Mouse (Mus musculus) CD4-positive helper T cell, adult 2 months (primary cell): ENCODE results near the gene Eif4g1.
A peak's percentile ranks its signal among the peaks of the same experiment; 100 is the strongest.

Experiments used
- DNase-seq: peaks from one replicate; pipeline ENCODE4 v3.0.0-alpha.2; 2012; ENCODE audit warnings: low read depth, missing footprints, low spot score

Gene Eif4g1

GRCm38 (mm10) chr16:20706407-20707055 is 38.4 kb downstream of the Eif4g1 start:
- DNase-seq, result no peak

DNA sequence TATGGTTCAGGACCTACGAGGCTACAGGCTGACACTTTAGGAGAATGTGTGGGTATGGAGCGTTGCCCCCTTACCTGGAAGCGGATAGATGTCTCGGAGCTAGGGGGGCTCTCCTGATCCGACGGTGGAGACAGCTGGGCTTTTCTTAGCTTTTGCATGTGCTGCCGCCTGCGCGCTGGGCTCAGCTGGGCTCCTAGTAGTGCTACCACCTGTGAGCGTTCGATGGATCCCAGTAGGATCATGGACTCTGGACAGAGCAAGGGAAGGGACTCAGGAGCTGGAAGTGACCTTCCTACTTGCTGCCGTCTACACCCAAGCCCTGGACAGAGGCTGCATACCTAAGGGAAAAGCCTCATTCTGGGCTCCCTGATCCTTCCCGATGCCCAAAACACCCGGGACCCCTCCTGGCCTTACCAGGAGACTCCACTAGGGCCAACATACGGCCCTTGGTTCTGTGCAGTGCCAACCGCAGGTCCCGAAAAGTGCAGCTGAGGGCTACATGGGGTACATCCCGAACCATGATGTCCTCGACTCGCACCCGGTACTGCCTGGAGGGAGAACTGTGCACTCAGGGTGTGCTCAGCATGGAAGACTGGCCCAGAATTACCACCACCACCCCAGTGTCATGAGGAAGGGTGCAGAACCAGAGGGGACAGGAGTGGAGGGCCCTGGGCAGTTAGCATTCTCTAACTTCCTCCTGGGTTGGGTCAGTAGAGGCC is 40.3 kb downstream of the Eif4g1 start:
- no peak for DNase-seq

GRCm38 (mm10) chr16:20708939-20709734 is 41.0 kb downstream of the Eif4g1 start:
- no peak for DNase-seq

GRCm38 (mm10) chr16:20710370-20710769 is 42.3 kb downstream of the Eif4g1 start:
- DNase-seq, result no peak

DNA sequence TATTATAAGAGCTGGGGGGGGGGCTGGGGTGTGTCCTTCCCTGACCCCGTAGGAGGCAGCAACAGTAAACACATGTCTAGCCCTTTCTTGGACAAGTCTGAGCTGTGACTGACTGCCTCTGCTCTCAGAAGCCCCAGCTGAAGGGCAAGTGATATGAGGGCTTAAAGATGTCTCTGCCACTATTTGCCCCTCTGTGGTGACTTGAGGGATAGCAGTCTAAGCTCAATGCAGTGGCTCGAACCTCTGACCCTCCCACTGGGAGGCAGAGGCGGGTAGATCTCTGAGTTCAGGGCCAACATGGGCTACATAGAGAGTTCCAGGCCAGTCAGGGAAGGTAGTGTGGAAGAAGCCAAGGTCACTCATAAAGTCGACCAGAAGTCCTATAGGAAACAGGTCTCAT is 42.7 kb downstream of the Eif4g1 start:
- no peak for DNase-seq

- no peak for DNase-seq
Measured at GRCm38 (mm10) chr16:20712190-20712589, 44.1 kb downstream of the Eif4g1 start.

- DNase-seq, result no peak
Measured at GRCm38 (mm10) chr16:20712889-20713288, 44.8 kb downstream of the Eif4g1 start.

- DNase-seq, result no peak
Measured at GRCm38 (mm10) chr16:20714307-20715080, 46.4 kb downstream of the Eif4g1 start.

GRCm38 (mm10) chr16:20715161-20715560 is 47.0 kb downstream of the Eif4g1 start:
- DNase-seq, result no peak

GRCm38 (mm10) chr16:20715566-20715965 is 47.5 kb downstream of the Eif4g1 start:
- DNase-seq, result no peak

DNA sequence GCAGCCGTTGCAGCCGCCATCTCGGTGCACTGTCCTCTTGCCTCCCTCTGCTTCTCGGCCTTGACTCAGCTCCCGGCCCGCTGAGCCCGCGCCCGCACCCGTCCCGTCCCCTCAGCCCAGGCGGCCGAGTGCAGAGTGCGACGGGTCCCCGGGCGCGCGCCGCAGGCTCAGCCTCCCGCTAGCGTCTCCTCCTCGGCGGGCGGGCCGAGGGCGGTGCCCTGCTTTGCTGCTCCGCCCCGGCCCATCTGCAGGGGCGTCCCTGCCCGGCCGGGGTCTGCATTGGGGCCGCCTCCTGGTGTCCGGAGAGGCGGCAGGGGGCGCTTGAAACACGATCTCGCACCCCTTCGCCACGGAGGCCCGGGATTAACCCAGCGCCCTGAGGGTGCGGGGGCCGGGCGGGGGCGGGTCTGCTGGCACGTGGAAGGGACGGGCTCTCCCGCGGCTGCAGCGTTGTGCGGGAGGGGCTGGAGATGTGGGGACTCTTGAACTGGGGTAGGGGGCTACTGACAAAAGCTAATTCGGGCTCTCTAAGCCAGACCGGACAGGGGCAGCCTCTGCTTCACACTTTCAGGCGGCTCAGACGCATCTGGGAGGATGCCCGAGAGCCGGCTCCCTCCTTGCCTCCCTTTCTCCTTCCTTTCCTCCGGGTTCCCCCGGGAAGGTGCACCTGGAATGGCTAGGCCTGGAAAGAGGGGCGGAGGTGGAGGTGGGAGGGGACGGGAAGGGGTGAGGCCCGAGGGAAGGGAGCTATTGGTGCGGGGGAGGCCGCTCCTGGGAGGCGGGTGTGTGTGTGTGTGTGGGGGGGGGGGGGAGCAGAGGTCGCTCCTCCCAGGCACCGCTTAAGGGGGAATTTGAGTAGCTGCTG is 48.1 kb downstream of the Eif4g1 start:
- peak; percentile 80 for DNase-seq

GRCm38 (mm10) chr16:20716841-20717180 is 48.7 kb downstream of the Eif4g1 start:
- no peak for DNase-seq

DNA sequence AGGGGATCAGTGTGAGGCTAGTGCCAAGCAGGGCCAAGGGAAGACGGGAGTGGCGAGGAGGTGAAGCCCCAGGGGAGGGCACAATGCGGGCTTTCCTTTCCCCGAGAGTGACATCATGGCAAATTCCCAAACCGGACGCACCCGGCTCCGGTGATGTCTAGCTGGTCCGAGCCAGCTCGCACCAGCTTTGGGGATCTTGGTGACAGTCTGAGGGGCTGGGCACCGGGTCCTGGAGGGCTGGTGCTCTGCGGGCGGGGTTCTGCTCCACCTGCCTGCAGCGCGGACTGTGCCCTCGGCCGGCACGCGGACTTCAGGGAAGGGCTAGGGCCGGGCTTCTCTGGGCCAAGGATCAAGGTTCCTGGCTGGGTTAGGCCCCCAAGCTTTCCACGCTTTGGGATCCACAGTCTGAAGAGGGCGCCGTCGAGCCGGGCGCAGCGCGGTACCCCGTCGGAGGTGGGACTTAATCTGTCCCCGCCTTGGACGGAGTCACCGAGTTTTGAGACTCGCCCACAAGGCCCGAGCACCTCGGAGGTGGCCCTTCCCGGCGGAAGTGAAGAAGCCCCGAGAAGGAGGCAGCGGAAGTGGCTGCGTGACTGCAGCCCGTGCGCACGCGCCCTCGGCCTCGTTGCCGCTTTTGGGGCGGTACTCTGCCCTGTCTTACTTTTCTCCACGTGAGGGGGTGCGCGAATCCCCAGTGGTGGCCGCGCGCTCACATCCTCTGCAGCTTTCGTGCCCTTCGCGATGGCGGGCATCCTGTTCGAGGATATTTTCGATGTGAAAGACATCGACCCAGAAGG is 49.3 kb downstream of the Eif4g1 start, which contains the start of the genes Polr2h and Clcn2:
TSS of gene Polr2h (plus strand) at position 485 of the 797 bp plus-strand sequence.
TSS of gene Clcn2 (minus strand) at position 566 of the 797 bp plus-strand sequence.
- peak; percentile 99 for DNase-seq

- DNase-seq, result peak; percentile 32
Measured at GRCm38 (mm10) chr16:20717978-20718670, 50.0 kb downstream of the Eif4g1 start.

GRCm38 (mm10) chr16:20721808-20722207 is 53.7 kb downstream of the Eif4g1 start:
- DNase-seq, result no peak

GRCm38 (mm10) chr16:20722736-20723135 is 54.6 kb downstream of the Eif4g1 start:
- DNase-seq, result no peak

GRCm38 (mm10) chr16:20723247-20723646 is 55.1 kb downstream of the Eif4g1 start:
- DNase-seq, result no peak

GRCm38 (mm10) chr16:20724338-20724748 is 56.2 kb downstream of the Eif4g1 start:
- no peak for DNase-seq

- DNase-seq, result no peak
Measured at GRCm38 (mm10) chr16:20725321-20725720, 57.2 kb downstream of the Eif4g1 start.
